8 mouse cellular contexts compared by ENCODE assay signal in the genomic region with DNA sequence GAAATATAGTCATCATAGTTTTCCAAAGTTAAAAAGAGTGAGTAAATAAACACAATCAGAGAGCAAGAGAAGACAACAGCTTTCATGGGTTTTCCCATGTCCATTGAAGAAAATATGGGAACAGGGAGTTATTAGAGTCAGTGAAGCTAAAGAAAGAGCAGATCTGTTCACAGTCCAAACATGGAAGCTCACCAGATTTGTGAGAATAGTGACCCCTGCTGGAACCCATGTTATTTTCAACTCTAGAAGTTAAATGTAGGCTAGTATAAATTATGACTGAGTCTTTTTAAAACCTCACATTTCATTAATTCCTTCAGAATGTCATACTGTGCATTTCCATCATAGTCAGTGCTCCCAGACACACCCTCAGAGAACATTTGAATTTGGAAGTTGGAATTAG.
DNase-seq lines count a peak whose midpoint lies in the region.

No protein-coding gene starts in this region.

- peak; percentile 73 for DNase-seq in cerebellum, adult 9-10 months
- DNase-seq in cerebellum, postnatal 25 days = no peak
- DNase-seq in layer of hippocampus, adult 11-12 months (ENCODE audit: low spot score) = peak; percentile 45
- DNase-seq in layer of hippocampus, adult 9-11 months = no peak
- DNase-seq in ES-CJ7 (ENCODE audit: low read depth, low spot score) = peak; percentile 49
- peak; percentile 20 for DNase-seq in hindlimb bud, embryonic 11.5 days (ENCODE audit: extremely low spot score, low read depth, low spot score)
- no peak for DNase-seq in spleen, postnatal 10 days (ENCODE audit: low spot score in 2 of 2)
- no peak for DNase-seq in neural tube, embryonic 10.5 days (ENCODE audit: extremely low spot score, low spot score)

Comparison
In these comparisons a context has a peak if more than half of its experiments do, and no peak if none do; other contexts are left out.
1. DNase-seq: peak in cerebellum, adult 9-10 months (single experiment), layer of hippocampus, adult 11-12 months (single experiment), ES-CJ7 (single experiment) and hindlimb bud, embryonic 11.5 days (single experiment); none in cerebellum, postnatal 25 days (0 of 2), layer of hippocampus, adult 9-11 months (single experiment), spleen, postnatal 10 days (0 of 2) and neural tube, embryonic 10.5 days (single experiment).